Mouse (Mus musculus) lung, postnatal 14 days (tissue): ENCODE measurements around the gene Sptssb.

Experiments
- DNase-seq: peaks from one replicate; pipeline ENCODE4 v3.0.0; 2021

The Sptssb gene

DNA sequence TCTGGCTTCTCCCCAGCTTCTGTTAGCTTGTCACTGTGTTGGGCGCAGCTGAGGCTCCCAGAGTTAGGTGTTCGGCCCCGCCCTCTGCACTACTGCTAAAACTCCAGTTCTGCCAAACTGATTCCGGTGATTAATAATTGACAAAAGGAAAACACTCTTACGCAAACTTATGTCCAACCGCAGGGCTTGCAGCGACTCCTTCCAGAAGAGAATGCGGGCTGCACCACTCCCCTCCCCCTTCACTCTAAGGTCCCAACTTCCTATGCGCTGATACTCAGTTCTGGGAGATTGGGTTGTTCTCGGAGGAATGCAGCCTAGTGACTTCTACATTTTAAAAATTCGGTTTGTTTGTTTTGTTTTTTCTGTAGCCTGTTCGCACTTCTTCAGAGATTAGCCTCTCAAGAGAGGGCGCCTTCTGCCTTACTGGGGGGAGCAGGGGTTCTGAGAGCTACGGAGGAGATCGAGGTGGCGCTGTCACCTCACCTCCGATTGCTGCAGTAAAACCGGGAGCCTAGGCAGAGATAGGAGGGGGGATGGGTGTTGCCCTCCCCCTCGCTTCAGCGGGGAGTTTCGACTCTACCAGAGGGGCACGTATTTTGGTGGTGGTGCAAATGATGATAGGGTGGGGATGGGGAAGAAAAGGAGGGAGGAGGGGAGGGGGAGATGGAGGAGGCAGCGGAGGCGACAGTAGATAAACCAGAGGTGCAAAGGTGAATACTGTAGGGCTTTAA lies at the start of gene Sptssb:
Gene Sptssb, minus strand, starts transcription at position 83 of the 731 bp plus-strand sequence.
- peak; percentile 9 for DNase-seq

GRCm38 (mm10) chr3:69908074-69908473 lies 48.3 kb upstream of the Sptssb start:
- no peak for DNase-seq

- DNase-seq: no peak
These were observed 47.8 kb upstream of the Sptssb start for GRCm38 (mm10) chr3:69907564-69907963.

DNA sequence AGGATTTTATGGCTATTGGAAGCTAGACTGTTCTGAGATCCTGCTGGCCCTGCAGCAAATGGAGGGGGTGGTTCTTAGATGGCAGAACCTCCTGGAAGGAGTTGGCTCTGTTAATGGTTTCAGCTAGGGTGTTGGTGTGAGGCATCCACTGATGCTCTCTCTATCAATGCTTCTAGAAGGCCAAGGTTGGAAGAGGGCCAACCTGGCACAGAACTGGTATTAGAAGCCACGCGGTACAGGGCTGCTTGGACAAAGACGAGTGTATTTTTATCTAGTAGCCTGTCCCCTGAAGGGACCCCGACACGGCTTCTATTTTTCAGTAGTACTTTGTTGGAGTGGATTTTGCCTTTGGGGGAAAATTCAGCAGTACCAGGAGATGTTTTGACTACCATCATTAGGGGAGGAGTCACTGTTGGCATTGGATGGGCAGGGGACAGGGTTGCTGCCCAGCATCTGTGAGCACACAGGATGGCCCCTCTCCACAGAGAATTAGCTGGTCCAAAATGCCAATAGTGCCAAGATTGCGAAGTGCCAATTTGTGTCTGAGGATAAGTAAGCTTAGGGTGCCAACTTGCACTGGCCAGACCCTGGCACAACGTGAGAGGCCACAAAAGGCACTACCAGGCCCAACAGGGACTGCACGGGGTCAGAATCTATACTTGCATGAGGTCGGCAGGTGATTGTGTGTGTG lies 43.2 kb upstream of the Sptssb start:
- DNase-seq: no peak

GRCm38 (mm10) chr3:69902382-69902781 lies 42.6 kb upstream of the Sptssb start:
- no peak for DNase-seq

- DNase-seq: no peak
These were observed 42.2 kb upstream of the Sptssb start for GRCm38 (mm10) chr3:69901874-69902381.

DNA sequence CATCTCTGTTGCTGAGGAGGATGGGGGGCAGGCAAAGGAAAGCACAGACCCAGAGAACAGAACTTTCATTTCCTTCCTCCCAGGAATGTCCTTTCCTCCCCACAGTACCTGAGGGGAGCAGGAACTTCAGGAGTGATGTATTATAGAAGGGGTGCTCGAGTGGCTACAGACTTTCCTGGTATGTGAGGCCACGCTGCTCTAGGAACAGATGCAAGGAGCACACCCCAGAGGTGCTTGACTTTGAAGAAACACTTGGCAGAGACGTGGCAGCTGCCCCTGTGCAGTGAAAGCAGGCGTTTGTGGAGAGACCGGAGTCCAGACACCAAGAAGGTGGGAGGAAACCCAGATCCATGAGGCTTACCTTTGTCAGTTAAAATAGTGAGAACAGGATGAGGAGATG lies 40.6 kb upstream of the Sptssb start:
- DNase-seq: no peak

DNA sequence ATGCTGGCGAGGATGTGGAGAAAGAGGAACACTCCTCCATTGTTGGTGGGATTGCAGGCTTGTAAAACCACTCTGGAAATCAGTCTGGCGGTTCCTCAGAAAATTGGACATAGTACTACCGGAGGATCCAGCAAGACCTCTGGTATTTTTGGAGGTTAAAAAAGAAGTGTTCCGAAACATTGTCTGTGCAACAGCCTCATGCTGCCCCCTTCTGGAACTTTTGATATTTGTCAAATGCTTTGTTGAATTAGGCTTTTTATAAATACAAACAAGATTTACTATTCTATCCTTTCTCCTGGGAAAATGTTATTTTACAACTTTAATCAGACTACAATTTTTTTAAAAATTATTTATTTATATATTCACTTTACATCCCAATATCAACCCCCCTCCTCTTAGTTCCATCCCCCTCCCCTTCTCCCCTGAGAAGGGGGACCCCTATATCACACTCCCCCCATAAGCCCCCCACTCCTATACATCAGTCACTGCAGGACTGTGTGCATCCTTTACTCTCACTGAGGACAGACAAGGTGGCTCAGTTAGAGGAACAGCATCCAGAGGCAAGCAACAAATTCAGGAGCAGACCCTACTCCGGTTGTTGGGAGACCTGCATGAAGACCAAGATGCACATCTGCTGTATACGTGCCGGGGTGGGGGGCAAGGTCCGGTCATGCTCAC lies 38.3 kb upstream of the Sptssb start:
- DNase-seq: peak; percentile 44

DNA sequence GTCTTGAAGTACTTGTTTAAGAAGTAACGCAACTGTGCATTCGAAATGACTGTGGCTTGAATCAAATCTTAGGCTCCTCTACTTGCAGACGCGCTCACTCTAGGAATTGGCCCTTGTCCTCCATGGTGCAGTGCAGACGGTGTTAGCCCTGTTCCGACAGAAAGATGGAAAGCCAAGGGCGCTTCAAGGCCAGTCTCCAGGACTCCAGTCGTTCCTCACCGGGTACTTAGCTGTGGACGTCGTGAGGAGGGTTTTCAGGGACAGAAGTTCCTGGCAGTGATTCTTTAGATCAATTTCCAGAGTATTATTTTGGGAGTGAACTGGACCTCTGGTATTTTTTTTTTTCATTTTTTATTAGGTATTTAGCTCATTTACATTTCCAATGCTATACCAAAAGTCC lies 35.8 kb upstream of the Sptssb start:
- DNase-seq: no peak

- DNase-seq: no peak
These were observed 32.7 kb upstream of the Sptssb start for GRCm38 (mm10) chr3:69892187-69893094.

DNA sequence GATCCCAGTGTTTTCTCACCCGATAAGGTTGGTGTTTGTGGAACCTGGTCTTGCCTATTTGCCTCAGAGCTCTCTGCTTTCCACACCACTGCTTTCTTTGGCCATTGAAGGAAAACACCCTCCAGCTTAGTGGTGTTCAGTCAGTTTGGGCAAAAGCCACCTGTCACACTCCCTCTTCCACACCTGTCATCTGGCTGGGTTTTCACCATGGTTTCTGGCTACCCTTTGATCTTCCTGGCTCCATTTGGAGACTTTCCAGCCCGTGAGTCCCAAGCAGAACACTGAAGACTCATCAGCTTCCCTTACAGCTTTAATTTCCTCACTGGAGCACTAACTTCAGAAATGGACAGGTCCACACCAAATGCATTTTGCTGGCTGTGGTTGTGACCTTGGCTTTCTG lies 26.1 kb upstream of the Sptssb start:
- no peak for DNase-seq

DNA sequence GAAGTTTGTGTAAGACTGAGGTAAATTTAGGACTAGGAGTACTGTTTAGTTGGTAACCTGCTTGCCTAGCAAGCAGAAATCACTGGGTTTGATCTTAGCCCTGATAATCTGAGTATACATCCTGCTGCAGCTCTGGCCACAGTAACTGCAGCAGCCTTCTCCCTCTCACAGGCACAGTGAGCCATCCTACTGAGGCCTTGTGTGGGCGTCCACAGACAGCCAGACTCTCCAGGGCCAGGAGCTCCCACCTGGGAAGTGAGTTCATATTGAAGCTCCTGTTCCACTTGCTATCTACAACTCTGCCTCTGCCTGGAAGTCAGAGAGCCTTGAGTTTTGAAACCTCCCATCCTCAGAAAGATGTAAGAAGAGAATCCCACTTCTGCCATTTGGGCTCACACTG lies 24.0 kb upstream of the Sptssb start:
- DNase-seq: no peak

GRCm38 (mm10) chr3:69877538-69877937 lies 17.8 kb upstream of the Sptssb start:
- no peak for DNase-seq

- DNase-seq: no peak
These were observed 15.0 kb upstream of the Sptssb start for GRCm38 (mm10) chr3:69874721-69875120.

DNA sequence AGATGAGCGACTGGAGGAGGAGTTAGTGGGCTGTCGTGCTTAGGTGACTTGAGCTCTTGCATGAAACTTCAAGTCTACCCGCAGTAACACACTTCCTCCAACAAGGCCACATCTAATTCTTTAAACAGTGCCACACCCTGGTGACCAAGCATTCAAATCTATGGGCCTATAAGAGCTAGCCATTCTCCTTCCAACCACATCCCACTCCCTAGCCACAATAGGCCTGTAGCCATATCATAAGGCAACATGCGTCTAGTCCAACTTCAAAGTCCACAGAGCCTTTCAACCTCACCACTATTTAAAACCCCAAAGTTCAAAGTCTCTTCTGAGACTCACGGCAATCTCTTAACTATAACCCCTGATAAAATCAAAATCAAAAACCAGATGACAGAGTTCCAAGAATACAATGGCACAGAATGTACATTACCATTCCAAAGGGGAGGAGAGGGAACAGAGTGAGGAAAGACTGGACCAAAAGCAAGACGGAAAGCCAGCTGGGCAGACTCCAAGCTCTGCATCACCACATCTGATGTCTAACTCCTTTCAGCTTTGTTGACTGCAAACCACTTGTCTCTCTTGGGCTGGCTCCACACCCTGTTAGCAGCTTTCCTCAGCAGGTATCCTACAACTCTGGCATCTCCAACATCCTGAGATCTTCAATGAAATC lies 13.1 kb upstream of the Sptssb start:
- no peak for DNase-seq

DNA sequence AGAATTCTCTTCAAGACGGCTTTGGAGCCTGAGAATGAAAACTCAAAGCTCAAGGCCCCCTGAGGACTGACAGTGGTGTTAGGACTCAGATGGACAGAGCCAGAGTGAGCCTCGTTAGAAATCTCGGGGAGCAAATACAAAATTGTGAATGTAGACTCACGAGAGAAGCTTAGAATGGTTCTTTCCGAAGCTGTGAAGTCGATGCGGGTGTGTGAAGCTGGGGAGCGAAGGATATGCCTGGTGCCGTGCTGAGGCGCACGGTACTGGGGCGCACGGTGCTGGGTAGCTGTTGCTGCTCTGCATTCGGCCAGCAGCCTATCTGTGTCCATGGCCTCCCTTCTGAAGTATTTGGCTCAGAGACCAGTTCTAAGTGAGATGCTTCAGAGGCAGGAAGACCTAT lies 11.4 kb upstream of the Sptssb start:
- no peak for DNase-seq

DNA sequence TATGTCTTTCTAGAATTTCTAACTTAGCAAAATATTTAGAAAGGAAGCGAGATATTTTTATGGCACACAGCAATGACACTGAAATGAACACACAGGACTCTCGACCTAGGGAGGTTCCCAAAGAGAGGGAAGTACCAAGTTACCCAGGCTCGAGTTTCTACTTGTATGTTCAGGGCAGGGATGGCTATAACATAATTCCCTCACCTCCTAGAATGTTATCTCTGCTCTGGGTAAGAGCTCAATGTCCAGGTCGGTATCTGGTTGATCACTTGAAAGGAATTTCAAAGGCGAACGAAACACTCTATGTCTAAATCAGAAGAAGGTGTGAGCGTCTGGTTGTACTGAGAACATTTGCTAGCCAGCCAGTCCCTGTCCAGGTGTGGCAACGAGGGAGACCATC lies 10.0 kb upstream of the Sptssb start:
- DNase-seq: no peak

DNA sequence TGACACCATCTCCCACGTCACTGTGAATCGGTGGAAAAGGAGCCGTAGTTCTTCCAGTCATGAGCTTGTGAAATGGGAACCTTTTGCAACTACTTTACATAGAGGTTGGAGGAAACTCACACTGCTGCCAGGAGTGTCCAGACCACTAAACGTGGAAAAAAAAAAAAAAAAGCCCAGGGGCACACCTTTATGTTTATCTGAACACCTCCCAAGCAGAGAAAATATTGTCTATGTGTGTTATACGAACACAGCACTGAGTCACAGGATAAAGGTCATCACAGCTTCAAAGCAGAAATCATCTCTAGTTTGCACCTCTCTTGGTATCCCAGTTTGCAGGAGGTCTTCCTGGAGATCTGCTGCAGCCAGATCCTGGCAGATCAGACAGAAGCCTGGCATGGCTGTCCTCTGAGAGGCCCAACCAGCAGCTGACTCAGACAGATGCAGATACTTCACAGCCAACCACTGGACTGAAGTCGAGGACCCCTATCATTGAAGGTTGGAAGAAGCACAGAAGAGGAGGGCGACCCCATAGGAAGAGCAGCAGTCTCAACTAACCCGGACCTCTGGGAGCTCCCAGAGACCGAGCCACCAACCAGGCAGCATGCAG lies 2.2 kb upstream of the Sptssb start:
- no peak for DNase-seq

DNA sequence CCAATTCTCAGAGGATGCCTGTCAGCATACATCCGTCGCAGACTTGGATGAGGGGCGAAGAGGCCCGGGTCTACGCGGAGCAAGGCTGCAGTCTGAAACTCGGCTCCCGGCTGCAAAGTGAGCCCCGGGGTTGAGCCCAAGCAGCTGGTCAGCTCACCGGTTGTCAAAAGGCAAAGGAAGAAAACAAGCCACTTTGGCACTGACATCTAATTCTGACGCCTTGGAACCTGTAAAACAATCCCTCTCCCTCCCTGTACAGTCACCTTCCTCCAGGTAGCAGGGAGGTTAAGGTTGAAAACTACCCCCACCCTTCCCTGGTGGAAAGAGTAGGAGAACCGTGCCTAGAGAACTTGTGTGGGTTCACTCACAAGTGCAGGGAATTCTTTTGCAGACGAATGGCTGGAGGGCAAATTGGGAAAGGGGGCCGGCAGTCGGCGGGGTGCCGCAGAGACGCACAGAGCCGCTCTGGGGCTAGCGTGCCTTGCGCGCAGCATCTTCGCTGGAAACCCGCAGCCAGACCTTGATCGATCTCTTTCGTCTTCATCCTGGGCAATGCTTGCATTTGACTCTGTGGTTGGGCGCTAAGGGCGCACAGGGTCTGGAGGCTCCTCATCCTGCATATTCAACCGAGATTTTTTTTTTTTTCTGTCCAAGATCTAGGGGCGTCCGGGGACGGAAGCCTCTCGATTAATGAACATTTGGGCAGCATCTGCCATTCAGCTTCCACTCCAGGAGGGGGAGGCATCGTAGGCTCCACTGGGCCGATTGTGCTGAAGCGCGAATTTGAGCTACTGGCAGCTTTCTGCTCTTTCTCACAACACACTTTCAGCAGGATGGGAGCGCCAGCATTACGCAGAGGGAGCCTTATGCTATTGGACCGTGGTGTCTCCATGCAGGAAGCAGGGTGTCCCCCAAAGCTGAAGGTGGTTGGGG lies 1.1 kb upstream of the Sptssb start:
- peak; percentile 7 for DNase-seq

DNA sequence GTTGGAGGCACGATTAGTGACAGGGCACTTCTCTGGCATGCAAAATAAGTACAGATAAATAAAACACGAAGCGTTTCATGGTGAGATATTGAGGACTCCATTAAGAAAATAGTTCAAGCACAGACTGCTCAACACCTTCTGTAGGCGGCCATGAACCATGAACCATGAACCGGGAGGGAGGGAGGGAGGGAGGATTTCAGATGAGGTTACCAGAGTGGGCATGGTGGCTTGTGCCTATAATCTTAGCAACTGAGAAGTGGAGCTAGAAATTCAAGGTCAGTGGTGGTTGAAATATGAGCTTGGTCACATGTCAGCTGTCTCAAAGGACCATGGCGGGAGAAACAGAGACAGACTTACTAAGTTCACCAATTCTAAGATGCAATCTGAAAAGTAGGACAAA lies 20.3 kb downstream of the Sptssb start:
- no peak for DNase-seq

GRCm38 (mm10) chr3:69829532-69829931 lies 30.2 kb downstream of the Sptssb start:
- DNase-seq: no peak
